Mouse (Mus musculus): Measurements from ENCODE around the gene BC049762.

BC049762 gene

DNA sequence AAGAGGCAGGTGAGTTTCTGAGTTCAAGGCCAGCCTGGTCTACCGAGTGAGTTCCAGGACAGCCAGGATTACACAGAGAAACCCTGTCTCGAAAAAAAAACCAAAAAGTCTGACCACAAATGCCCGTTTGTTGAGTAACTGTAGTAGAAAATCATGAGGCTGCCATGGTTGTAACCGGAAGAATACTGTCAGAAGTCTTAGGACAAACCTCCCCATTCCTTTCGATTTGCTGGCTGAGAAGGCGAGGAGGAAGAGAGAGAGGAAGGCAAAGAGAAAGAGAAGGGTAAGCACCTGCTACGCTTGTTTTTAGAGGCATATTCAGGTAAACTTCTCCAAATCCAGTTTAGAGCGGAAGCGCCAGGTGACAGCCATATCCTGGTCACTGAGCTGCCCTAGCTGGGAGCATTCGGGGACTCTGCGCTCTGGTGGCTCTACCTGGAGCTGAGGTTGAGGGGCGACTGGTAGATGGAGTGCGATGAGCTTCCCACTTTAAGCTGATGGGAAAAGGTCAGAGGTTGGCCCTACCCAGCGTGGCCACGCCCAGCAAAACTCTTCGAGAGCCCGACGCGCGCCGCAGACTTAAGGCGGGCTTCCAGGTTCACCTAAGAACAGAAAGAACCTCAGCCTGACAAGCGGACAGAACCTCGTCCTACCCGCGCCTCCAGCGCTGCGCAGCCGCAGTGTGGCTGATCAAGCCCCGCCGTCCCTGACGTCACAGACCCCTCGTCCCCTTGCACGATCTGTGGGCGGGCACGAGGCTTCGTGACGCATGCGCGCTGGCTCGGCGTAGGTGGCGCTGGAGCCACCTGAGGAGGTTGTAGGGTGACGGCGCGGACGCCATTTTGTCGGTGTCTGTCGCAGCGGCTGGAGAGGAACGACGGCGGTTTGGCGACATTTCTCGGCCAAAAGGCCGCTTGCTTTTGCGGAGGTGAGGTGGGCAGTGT, at the start of gene BC049762:
Gene BC049762, minus strand, starts transcription at position 705 of the 944 bp plus-strand sequence.
- DNase-seq (ENCODE audit: low read depth in 2 of 2, low spot score in 2 of 2): peak; percentile 99

DNA sequence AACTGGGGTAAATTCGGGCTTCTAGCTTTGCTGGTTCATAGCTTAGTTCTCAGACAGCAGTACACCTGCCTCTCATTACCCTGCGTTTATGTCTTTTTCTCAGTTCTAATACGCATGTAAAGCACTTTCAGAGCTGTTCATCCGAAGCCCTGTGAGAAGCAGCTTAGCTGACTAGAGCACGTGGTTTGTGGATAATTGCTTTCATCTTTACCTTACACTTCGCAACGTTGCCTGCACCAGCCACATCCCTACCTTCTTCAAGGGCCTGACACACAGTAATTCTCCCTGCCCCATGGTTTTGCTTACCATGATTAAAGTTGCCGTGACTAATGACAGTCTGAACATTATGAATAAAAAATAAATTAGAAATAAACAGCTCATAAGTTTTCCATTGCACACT, 49.0 kb upstream of the BC049762 start:
- DNase-seq (ENCODE audit: low read depth in 2 of 2, low spot score in 2 of 2): no peak

GRCm38 (mm10) chr11:51308306-51308705, 45.5 kb upstream of the BC049762 start:
- DNase-seq (ENCODE audit: low read depth in 2 of 2, low spot score in 2 of 2): no peak

- DNase-seq (ENCODE audit: low read depth in 2 of 2, low spot score in 2 of 2): no peak
Measured at GRCm38 (mm10) chr11:51303981-51304553, 41.2 kb upstream of the BC049762 start.

- DNase-seq (ENCODE audit: low read depth in 2 of 2, low spot score in 2 of 2): no peak
Measured at GRCm38 (mm10) chr11:51302396-51302795, 39.5 kb upstream of the BC049762 start.

DNA sequence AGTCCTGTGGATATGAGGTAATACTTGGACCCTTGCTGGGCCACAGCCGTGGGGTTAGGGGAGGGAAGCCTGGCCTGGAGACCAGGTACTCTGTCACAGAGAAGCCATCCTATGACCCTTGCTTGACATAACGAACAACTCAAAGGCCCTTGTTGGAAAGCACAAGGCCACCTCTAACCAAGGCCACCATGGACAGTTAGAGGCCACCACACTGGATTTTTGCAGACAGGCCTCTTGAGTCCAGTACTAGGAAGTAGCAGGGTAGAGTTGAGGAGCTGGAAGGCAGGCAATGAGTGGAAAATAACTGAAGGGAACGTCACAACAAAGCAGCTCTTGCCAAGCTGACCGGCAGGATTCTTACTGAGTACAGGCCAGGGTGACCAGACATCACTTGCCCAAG, 35.8 kb upstream of the BC049762 start:
- DNase-seq (ENCODE audit: low read depth in 2 of 2, low spot score in 2 of 2): no peak

- no peak for DNase-seq (ENCODE audit: low read depth in 2 of 2, low spot score in 2 of 2)
Measured at GRCm38 (mm10) chr11:51295742-51296141, 32.9 kb upstream of the BC049762 start.

DNA sequence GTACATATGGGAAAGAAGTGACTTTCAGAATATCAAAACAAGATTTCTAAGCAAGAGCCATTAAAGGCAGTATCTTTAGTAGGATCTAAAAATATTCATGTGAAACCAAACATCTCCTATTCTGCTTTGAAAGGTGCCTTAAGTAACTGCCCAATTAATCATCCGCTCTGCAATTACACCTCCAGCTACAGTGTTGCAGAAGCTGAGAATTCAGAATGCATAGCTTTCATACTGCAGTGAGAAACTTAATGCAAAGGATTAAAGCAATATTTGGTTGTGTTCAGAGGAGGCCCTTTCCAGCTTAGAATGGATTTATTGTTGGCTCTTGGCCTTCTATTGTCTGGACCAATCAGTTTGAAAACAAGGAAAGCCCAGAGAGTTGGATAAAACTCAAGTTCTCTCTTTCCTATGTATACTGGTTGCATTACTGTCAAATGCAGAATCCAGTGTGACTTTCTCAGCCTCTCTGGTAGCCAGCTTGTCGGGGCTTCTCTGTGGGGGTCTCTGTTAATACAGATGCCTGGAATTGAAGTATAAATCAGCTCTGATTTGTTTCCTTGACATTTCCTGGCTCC, 31.2 kb upstream of the BC049762 start:
- DNase-seq (ENCODE audit: low read depth in 2 of 2, low spot score in 2 of 2): no peak

DNA sequence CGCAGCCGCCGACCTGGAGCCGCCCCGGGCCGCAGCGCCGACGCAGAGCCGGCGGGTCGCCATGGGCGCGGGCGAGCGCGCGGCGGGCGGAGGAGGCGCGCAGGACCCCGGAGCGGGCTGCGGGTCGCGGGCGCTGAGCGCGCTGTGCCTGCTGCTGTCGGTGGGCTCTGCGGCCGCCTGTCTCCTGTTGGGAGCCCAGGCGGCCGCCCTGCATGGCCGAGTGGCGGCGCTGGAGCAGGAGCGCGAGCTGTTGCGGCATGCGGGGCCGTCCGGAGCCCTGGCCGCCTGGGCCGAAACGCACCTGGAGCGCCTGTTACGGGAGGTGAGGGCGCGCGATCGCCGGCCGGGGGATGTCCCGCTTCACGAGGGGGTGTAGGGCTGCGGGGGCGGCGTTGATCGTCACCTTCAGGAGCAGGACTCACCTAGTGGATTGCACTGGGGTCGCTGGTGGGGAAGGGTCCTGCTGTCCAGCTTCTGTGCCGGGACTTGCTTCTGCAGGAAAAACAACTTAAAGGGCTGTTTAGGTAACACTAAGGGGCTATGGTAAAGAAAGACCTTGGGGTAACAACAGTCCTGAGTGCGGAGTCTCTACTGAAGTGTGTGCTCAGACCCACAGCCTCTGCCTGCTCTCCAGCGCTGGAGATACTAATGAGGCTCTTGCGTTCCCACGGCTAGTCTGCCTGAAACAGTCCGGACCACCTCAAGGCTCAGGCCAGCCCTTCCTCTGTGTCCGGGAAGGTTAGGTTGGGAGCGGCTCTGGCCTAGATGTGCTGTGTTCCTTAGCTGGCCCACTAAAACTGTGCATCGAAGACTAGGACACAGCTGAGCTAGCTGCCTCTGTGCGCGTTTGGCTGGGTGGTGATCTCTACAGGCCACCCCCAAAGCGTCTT, 27.5 kb upstream of the BC049762 start:
- no peak for DNase-seq (ENCODE audit: low read depth in 2 of 2, low spot score in 2 of 2)

- no peak for DNase-seq (ENCODE audit: low read depth in 2 of 2, low spot score in 2 of 2)
Measured at GRCm38 (mm10) chr11:51289564-51290041, 26.8 kb upstream of the BC049762 start, which contains the start of gene Col23a1. Gene Col23a1 (plus strand): TSS chr11:51289920.

- DNase-seq (ENCODE audit: low read depth in 2 of 2, low spot score in 2 of 2): no peak
Measured at GRCm38 (mm10) chr11:51274418-51274817, 11.6 kb upstream of the BC049762 start.

GRCm38 (mm10) chr11:51265326-51265725, 2.5 kb upstream of the BC049762 start:
- no peak for DNase-seq (ENCODE audit: low read depth in 2 of 2, low spot score in 2 of 2)

- peak in 1 of 2 experiments; percentile 13 for DNase-seq (ENCODE audit: low read depth in 2 of 2, low spot score in 2 of 2)
Measured at GRCm38 (mm10) chr11:51264352-51264751, 1.5 kb upstream of the BC049762 start.

GRCm38 (mm10) chr11:51263286-51263831, 513 bp upstream of the BC049762 start:
- no peak for DNase-seq (ENCODE audit: low read depth in 2 of 2, low spot score in 2 of 2)

GRCm38 (mm10) chr11:51261680-51262219, 1.1 kb downstream of the BC049762 start, which contains the start of gene Clk4:
Gene Clk4 (plus strand): TSS chr11:51261730.
- DNase-seq (ENCODE audit: low read depth in 2 of 2, low spot score in 2 of 2): no peak

GRCm38 (mm10) chr11:51257006-51257405, 5.8 kb downstream of the BC049762 start:
- DNase-seq (ENCODE audit: low read depth in 2 of 2, low spot score in 2 of 2): no peak

DNA sequence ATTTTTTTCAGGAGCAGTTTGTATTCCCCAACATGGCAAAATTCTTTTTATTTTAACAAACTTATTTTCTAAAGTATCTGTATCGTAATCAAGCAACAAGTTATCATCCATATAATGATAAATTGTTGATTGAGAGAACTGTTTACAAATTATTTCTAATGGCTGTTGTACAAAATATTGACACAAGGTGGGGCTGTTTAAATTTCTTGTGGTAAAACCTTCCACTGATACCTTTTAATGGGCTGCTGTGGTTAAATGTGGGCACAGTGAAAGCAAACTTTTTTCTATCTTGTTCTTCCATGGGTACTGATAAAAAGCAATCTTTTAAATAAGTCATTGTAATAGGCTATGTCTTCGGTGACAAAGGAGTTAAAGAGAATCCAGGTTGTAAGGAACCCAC, 19.9 kb downstream of the BC049762 start:
- DNase-seq (ENCODE audit: low read depth in 2 of 2, low spot score in 2 of 2): no peak

GRCm38 (mm10) chr11:51234626-51235025, 28.2 kb downstream of the BC049762 start:
- DNase-seq (ENCODE audit: low read depth in 2 of 2, low spot score in 2 of 2): no peak

DNA sequence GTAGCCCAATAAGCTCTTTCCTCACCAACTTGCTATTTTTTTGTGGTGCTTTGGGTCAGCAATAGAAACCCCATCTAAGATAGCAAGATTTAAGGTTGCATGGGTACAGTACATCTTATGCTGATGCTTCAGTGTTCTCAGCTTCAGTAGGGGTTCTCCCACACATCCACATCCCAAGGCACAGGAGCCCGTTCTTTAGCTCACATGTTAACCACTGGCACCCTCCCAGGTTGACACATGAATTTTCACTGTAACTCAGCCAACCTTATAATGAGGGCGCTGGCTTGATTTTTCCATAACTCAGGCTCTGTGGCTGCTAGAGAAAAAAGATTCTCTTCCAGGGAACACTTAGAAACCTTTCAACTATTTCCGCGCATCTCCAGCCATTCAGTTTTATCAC, 35.7 kb downstream of the BC049762 start:
- DNase-seq (ENCODE audit: low read depth in 2 of 2, low spot score in 2 of 2): no peak

- no peak for DNase-seq (ENCODE audit: low read depth in 2 of 2, low spot score in 2 of 2)
Measured at GRCm38 (mm10) chr11:51220308-51220707, 42.5 kb downstream of the BC049762 start, which contains the start of gene Gm12569. Gene Gm12569 (plus strand): TSS chr11:51220473.

All from CD8-positive naive resting alpha-beta T cell, adult 2 months (primary cell).